Mouse (Mus musculus) brain, embryonic 14.5 days (tissue): ENCODE measurements around the gene Edar.

Experiments used
- CTCF ChIP-seq: fragments of 200-500 bp; IDR thresholded peaks from 2 replicates; pipeline ENCODE4 v1.5.1; 2012; ENCODE audit warnings: inconsistent platforms, mild to moderate bottlenecking, moderate library complexity, borderline replicate concordance; ENCODE audit not compliant: insufficient read depth, insufficient read length; ENCODE audit errors: extremely low read depth
- POLR2A ChIP-seq: fragments of 200-500 bp; IDR thresholded peaks from 2 replicates; pipeline ENCODE4 v1.6.1; 2012; ENCODE audit warnings: mild to moderate bottlenecking, inconsistent platforms, borderline replicate concordance; ENCODE audit not compliant: poor library complexity, insufficient read depth, insufficient read length, severe bottlenecking; ENCODE audit errors: extremely low read depth

DNA sequence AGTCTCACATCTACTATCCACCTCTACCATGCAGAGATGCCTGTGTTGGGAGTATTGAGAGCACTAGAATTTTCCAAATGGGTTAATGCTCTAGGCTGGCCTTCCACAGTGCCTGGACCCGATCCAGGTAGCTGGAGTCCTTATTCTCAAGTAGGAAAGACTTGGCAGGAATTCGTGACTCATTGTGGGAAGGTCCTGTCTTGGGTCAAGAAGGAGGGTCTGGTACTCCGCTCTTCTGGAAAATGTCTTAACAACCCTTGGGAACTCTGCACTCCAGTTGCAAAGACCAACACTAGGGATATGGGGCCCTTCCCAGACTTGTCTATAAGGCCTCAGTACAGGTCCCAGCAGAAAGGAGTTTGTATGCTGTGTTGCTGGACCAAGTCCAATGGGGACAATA lies 66.6 kb downstream of the Edar start:
- TF ChIP-seq CTCF: no peak
- no peak for TF ChIP-seq POLR2A
